Mouse (Mus musculus) CD4-positive naive resting alpha-beta T cell, adult 76 days (primary cell): ENCODE data around the gene Kdelr2. TPM values are rescaled to one million over a fixed set of nuclear protein-coding genes. Genes with fewer than 3 reads are reported as not detected.

Experiments
- total RNA-seq: library from RNA; stranded (reverse); gene quantifications from one replicate; pipeline ENCODE4 v1.2.4, GENCODE M21; 2023

Gene Kdelr2
- 20.9 TPM for total RNA-seq

GRCm38 (mm10) chr5:143403221-143404147, at the start of gene Kdelr2:
TSS of gene Kdelr2 (plus strand) at chr5:143403838.

DNA sequence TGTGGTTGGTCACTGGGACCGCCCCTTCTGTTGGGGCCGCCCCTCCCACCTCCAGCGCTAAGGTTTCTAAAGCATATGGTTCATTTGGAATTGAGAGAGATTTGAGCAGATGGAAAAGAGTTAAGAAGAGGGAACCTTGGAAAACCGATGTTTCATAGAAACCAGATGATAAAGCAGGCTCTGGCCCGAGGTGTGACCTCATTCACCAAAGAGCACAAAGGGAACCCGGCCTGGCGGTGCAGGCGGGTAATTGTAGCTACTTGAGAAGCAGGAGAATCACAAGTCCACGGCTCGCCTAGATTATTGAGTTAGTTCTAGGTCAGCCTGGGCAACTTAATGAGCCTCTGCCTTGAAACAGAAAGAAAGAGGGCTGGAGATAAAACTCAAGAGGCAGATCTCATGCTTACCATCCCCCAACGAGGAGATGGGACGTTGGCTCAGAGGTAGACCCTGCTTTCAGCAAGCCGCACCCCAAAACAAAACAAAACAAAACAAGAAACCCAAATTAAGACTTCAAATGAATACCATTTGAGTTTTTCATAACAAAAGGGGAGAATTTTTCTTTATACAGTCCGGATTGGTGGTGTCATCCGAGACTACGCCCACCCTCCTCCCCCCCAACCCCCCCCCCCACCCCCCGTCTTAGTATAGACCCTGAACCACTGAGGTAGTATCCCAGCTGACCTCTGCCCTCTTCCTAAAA, 46.8 kb upstream of the Kdelr2 start, which contains the start of gene Grid2ip:
TSS of gene Grid2ip (plus strand) at position 653 of the 703 bp plus-strand sequence.

DNA sequence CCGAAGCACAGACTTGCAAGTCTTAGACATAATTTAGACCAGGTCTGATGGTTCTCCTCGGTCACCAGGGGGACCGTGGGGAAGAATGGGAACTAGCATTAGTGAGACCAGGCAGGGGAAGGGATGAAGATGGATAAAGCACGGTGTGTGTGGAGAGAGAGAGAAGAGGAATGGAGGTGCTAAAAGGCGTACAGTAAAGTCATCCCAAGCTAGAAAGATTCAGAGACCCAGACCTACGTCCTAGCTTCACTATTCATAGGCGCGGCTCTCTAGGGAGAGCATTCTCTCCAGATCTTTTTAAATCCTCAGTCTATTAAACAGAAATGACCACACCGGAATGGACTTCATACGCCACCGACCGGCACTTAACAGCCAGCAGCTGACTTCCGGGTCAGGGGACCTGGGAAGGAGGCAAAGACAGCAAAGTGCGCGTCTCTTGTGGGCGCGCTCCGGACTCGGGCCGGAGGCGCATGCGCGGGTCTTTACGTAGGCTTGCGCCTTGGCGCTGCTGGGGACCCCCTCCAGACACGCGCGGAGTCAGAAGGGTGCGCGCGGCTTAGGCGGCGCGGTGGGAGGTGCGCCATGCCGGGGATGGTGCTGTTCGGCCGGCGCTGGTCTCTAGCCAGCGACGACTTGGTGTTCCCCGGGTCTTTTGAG, 60.6 kb downstream of the Kdelr2 start, which contains the start of gene Daglb:
TSS of gene Daglb (plus strand) at position 485 of the 657 bp plus-strand sequence.

Other genes with a start within 250 kb of the Kdelr2 start
- gene Rbak, start 223.1 kb upstream of the Kdelr2 start, total RNA-seq, result 16.9 TPM
- not detected for gene Spdye4b, start 222.8 kb upstream of the Kdelr2 start, total RNA-seq
- not detected for gene Spdye4a, start 176.9 kb upstream of the Kdelr2 start, total RNA-seq
- gene Zfp12, start 168.7 kb upstream of the Kdelr2 start, total RNA-seq, result 33.2 TPM
- gene Zfp316, start 133.8 kb upstream of the Kdelr2 start, total RNA-seq, result 1.5 TPM
- gene Zfp853, start 110.2 kb upstream of the Kdelr2 start, total RNA-seq, result 0.85 TPM
- 39.9 TPM for gene E130309D02Rik, start 88.5 kb upstream of the Kdelr2 start, total RNA-seq
- 58.2 TPM for gene Zdhhc4, start 74.6 kb upstream of the Kdelr2 start, total RNA-seq
- gene Grid2ip, start 46.5 kb upstream of the Kdelr2 start, total RNA-seq, result not detected
- gene Daglb, start 60.7 kb downstream of the Kdelr2 start, total RNA-seq, result 6.9 TPM
- 277 TPM for gene Rac1, start 124.2 kb downstream of the Kdelr2 start, total RNA-seq
- gene Cyth3, start 218.6 kb downstream of the Kdelr2 start, total RNA-seq, result 42.6 TPM